Mouse (Mus musculus) heart, adult 2 months (tissue): ENCODE measurements around the gene Ppp1r37.
"Not testable (repeated sequence)": the region's sequence is repeated elsewhere in the genome, so short reads cannot be mapped to it uniquely, and the experiment has no call there.

Experiments used
- EP300 ChIP-seq: fragments of 200-500 bp; IDR thresholded peaks from 2 replicates; pipeline ENCODE4 v1.6.1; 2011; ENCODE audit warnings: low read depth, low read length, control low read depth; ENCODE audit not compliant: insufficient read depth
- POLR2A ChIP-seq: fragments of 200-500 bp; IDR thresholded peaks from 2 replicates; pipeline ENCODE4 v1.6.1; 2011; ENCODE audit warnings: mild to moderate bottlenecking, low read depth, low read length, control low read depth; ENCODE audit not compliant: insufficient read depth

DNA sequence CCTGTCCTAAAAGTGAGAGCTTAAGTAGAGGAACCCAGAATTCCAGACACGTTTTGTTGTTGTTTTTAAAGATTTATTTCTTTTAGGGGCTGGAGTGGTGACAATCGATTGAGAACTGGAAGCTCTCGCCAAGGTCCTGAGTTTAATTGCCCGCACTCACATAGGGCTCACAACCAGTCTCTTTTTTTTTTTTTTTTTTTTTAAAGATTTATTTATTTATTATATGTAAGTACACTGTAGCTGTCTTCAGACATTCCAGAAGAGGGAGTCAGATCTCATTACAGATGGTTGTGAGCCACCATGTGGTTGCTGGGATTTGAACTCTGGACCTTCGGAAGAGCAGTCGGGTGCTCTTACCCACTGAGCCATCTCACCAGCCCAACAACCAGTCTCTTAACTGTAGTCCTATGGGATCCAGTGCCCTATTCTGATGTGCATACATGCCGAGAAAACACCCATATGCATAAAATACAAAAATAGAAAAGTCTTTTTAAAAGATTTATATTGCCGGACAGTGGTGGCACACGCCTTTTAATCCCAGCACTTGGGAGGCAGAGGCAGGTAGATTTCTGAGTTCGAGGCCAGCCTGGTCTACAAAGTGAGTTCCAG, 41.8 kb upstream of the Ppp1r37 start:
- not testable (repeated sequence) for TF ChIP-seq EP300, POLR2A
